Mouse (Mus musculus): ENCODE results near the gene Dhx15. TPM values are rescaled to one million over a fixed set of nuclear protein-coding genes. Genes with fewer than 3 reads are reported as not detected.
A peak's percentile ranks its signal among the peaks of the same experiment; 100 is the strongest.
"Not testable (repeated sequence)": the region's sequence is repeated elsewhere in the genome, so short reads cannot be mapped to it uniquely, and the experiment has no call there.

Dhx15 gene
- 117 and 127 TPM in 2 replicates for polyA plus RNA-seq (2015; fragmentation: Nextera tagmentation; extraction: Ambion mirVana)

- Histone ChIP-seq H3K4me1 (ENCODE audit: control insufficient read depth, insufficient read depth, low read length) (peaks cover 31% of the 10 kb centered on the region), H3K27ac (ENCODE audit: low read length) (peak within 1 kb of the TSS; percentile 91), H3K9ac (ENCODE audit: low read depth, low read length) (peak within 1 kb of the TSS; percentile 83), H3K9me3 (replicated peaks; ENCODE audit: control insufficient read depth, low read length, poor library complexity, severe bottlenecking) (no peaks in the 10 kb centered on the region), H3K36me3 (ENCODE audit: control insufficient read depth, insufficient read depth, low read length) (no peaks in the 10 kb centered on the region), H3K27me3 (ENCODE audit: control insufficient read depth, insufficient read depth, low read depth, low read length) (no peaks in the 10 kb centered on the region), H3K4me2 (ENCODE audit: low read length) (peak within 1 kb of the TSS; percentile 91), H3K4me3 (ENCODE audit: low read depth, low read length) (peak within 1 kb of the TSS; percentile 94)
- WGBS, result 1% methylated on average over 53 of the region's 53 CpGs
- ATAC-seq, result peak; percentile 96
Measured at GRCm38 (mm10) chr5:52190371-52191179, at the start of gene Dhx15. Gene Dhx15, minus strand, starts transcription at chr5:52190514.

GRCm38 (mm10) chr5:52238877-52239276 is 48.6 kb upstream of the Dhx15 start:
- no peak for ATAC-seq
- H3K4me1 ChIP-seq (ENCODE audit: control insufficient read depth, insufficient read depth, low read length), result no peaks in the 10 kb centered on the region
- H3K9me3 ChIP-seq (replicated peaks; ENCODE audit: control insufficient read depth, low read length, poor library complexity, severe bottlenecking), result no peaks in the 10 kb centered on the region
- 92% methylated on average over 5 of the region's 5 CpGs for WGBS
- no peaks in the 10 kb centered on the region for H3K36me3 ChIP-seq (ENCODE audit: control insufficient read depth, insufficient read depth, low read length)
- no peak overlapping the region for H3K4me2 ChIP-seq (ENCODE audit: low read length)
- H3K9ac ChIP-seq (ENCODE audit: low read depth, low read length), result no peak overlapping the region
- no peak overlapping the region for H3K4me3 ChIP-seq (ENCODE audit: low read depth, low read length)
- no peak overlapping the region for H3K27ac ChIP-seq (ENCODE audit: low read length)
- no peaks in the 10 kb centered on the region for H3K27me3 ChIP-seq (ENCODE audit: control insufficient read depth, insufficient read depth, low read depth, low read length)

DNA sequence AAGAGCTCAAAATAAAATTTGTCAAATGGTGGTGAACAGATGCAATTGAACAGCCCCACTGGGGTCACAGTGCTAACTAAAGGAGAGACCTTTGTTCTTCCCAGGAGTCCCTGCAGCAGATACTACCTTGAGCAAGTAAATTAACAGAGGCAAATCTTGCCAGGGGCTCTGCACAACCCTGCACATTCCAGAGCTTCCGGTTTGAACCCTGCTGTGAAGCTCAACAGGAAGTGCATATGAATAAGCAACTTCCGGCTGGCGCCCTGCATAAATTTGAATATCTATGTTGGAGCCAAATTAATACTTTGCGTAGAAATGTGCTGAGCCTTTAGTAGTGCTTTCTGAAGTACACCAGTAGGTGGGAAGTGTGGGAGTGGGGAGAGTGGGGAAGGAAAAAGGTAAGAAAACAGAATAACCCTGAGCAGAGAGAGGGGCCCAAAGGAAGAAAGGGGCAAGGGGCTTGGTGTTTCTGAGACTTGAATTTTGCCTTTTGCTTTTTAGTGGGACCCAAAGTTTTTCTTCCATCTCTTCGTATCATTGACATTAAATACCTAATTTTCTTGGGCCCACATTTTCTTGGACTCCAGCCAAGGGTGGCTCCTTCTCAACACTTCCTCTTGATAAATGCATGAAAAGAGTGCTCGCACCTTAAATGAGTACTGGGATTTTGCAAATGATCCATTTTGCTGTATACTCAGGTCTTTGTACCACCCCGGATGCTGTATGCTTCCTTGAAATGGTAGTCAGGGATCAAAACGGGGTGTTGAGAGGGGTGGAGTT is 47.8 kb upstream of the Dhx15 start:
- WGBS, result 71% methylated on average over 8 of the region's 8 CpGs

DNA sequence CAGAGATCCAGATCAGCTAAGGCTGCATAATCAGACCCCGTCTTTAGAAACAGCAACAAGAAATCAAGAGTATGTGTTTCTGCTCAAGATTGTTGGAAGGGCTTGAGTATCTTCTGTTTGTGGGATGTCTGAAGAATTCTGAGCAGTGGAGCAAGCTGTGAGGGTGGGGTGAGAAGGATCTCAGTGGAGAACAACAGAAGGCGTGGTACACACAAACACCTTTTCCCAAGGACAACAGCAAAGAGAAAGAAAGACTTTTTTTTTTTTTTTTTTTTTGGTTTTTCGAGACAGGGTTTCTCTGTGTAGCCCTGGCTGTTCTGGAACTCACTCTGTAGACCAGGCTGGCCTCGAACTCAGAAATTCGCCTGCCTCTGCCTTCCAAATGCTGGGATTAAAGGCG is 46.3 kb upstream of the Dhx15 start:
- WGBS, result 90% methylated on average over 6 of the region's 6 CpGs
- not testable (repeated sequence) for ATAC-seq

More for the DNA sequence above, 47.8 kb upstream of the Dhx15 start:
- Histone ChIP-seq H3K36me3 (ENCODE audit: control insufficient read depth, insufficient read depth, low read length) (no peaks in the 10 kb centered on the region), H3K4me3 (ENCODE audit: low read depth, low read length) (no peak overlapping the region), H3K9ac (ENCODE audit: low read depth, low read length) (no peak overlapping the region), H3K27me3 (ENCODE audit: control insufficient read depth, insufficient read depth, low read depth, low read length) (no peaks in the 10 kb centered on the region), H3K4me1 (ENCODE audit: control insufficient read depth, insufficient read depth, low read length) (no peaks in the 10 kb centered on the region), H3K4me2 (ENCODE audit: low read length) (no peak overlapping the region), H3K9me3 (replicated peaks; ENCODE audit: control insufficient read depth, low read length, poor library complexity, severe bottlenecking) (no peaks in the 10 kb centered on the region), H3K27ac (ENCODE audit: low read length) (no peak overlapping the region)
- no peak for ATAC-seq

DNA sequence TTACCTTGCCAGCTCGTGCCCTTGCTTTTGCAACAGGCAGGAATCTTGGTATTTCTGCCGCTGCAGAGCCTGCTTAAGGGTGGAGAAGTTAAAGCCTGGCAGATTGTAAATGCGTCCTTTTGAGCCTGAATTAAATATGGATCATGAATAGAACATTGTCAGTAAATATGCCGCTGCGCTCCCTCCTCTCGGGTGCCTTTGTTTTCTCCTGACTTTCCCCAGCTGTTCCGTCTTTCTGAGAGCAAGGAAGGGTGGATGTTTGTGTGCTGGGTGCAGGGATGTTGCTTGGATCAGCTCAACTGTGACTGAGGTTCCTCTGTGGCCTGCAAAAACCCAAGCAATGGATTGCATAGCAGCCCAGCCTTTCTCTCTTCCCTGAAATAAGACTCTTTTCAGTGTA is 44.3 kb upstream of the Dhx15 start:
- no peaks in the 10 kb centered on the region for H3K36me3 ChIP-seq (ENCODE audit: control insufficient read depth, insufficient read depth, low read length)
- no peaks in the 10 kb centered on the region for H3K27me3 ChIP-seq (ENCODE audit: control insufficient read depth, insufficient read depth, low read depth, low read length)
- no peak overlapping the region for H3K4me2 ChIP-seq (ENCODE audit: low read length)
- WGBS, result 43% methylated on average over 7 of the region's 7 CpGs
- ATAC-seq, result no peak
- H3K4me1 ChIP-seq (ENCODE audit: control insufficient read depth, insufficient read depth, low read length), result no peaks in the 10 kb centered on the region
- H3K9ac ChIP-seq (ENCODE audit: low read depth, low read length), result no peak overlapping the region
- no peaks in the 10 kb centered on the region for H3K9me3 ChIP-seq (replicated peaks; ENCODE audit: control insufficient read depth, low read length, poor library complexity, severe bottlenecking)
- peak overlapping the region; percentile 47; the same call in 1 of the 2 replicates for H3K27ac ChIP-seq (ENCODE audit: low read length)
- no peak overlapping the region for H3K4me3 ChIP-seq (ENCODE audit: low read depth, low read length)

More for the DNA sequence above, 46.3 kb upstream of the Dhx15 start:
- H3K4me2 ChIP-seq (ENCODE audit: low read length); H3K9me3 ChIP-seq (replicated peaks; ENCODE audit: control insufficient read depth, low read length, poor library complexity, severe bottlenecking); H3K27ac ChIP-seq (ENCODE audit: low read length); H3K27me3 ChIP-seq (ENCODE audit: control insufficient read depth, insufficient read depth, low read depth, low read length); H3K4me3 ChIP-seq (ENCODE audit: low read depth, low read length); H3K4me1 ChIP-seq (ENCODE audit: control insufficient read depth, insufficient read depth, low read length); H3K36me3 ChIP-seq (ENCODE audit: control insufficient read depth, insufficient read depth, low read length); H3K9ac ChIP-seq (ENCODE audit: low read depth, low read length): not testable (repeated sequence)

GRCm38 (mm10) chr5:52233891-52234290 is 43.6 kb upstream of the Dhx15 start:
- Histone ChIP-seq H3K27ac (ENCODE audit: low read length) (no peak overlapping the region), H3K4me2 (ENCODE audit: low read length) (no peak overlapping the region), H3K4me1 (ENCODE audit: control insufficient read depth, insufficient read depth, low read length) (no peaks in the 10 kb centered on the region), H3K9ac (ENCODE audit: low read depth, low read length) (no peak overlapping the region), H3K27me3 (ENCODE audit: control insufficient read depth, insufficient read depth, low read depth, low read length) (no peaks in the 10 kb centered on the region), H3K9me3 (replicated peaks; ENCODE audit: control insufficient read depth, low read length, poor library complexity, severe bottlenecking) (no peaks in the 10 kb centered on the region), H3K4me3 (ENCODE audit: low read depth, low read length) (no peak overlapping the region), H3K36me3 (ENCODE audit: control insufficient read depth, insufficient read depth, low read length) (no peaks in the 10 kb centered on the region)
- 76% methylated on average over 2 of the region's 2 CpGs for WGBS
- no peak for ATAC-seq

DNA sequence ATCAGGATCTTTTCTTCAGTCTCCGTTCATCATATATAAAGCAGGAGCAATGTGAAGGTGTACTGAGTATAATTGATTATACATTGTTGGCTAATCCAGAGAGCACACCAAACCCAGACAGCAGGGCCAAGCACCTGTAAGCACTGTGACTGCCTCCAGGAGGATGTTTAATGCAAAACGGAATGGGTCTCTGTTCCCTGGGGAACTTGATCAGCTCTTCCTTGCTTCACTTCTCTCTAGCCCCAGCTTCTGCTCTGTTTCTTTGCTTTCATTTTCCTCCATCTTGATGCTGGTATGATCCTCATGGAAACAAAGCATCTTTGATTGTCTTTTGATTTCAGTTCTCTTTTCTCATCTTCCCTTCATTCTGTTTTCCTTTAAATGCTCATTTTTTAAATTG is 42.3 kb upstream of the Dhx15 start:
- Histone ChIP-seq H3K4me1 (ENCODE audit: control insufficient read depth, insufficient read depth, low read length) (no peaks in the 10 kb centered on the region), H3K4me2 (ENCODE audit: low read length) (no peak overlapping the region), H3K9ac (ENCODE audit: low read depth, low read length) (no peak overlapping the region), H3K9me3 (replicated peaks; ENCODE audit: control insufficient read depth, low read length, poor library complexity, severe bottlenecking) (no peaks in the 10 kb centered on the region), H3K27ac (ENCODE audit: low read length) (no peak overlapping the region), H3K36me3 (ENCODE audit: control insufficient read depth, insufficient read depth, low read length) (no peaks in the 10 kb centered on the region), H3K4me3 (ENCODE audit: low read depth, low read length) (no peak overlapping the region), H3K27me3 (ENCODE audit: control insufficient read depth, insufficient read depth, low read depth, low read length) (no peaks in the 10 kb centered on the region)
- 64% methylated on average over 2 of the region's 2 CpGs for WGBS
- ATAC-seq, result no peak

GRCm38 (mm10) chr5:52232199-52232598 is 41.9 kb upstream of the Dhx15 start:
- no peak for ATAC-seq
- H3K36me3 ChIP-seq (ENCODE audit: control insufficient read depth, insufficient read depth, low read length), result no peaks in the 10 kb centered on the region
- H3K27me3 ChIP-seq (ENCODE audit: control insufficient read depth, insufficient read depth, low read depth, low read length), result no peaks in the 10 kb centered on the region
- H3K4me2 ChIP-seq (ENCODE audit: low read length), result no peak overlapping the region
- no peak overlapping the region for H3K9ac ChIP-seq (ENCODE audit: low read depth, low read length)
- H3K4me1 ChIP-seq (ENCODE audit: control insufficient read depth, insufficient read depth, low read length), result no peaks in the 10 kb centered on the region
- H3K4me3 ChIP-seq (ENCODE audit: low read depth, low read length), result no peak overlapping the region
- H3K9me3 ChIP-seq (replicated peaks; ENCODE audit: control insufficient read depth, low read length, poor library complexity, severe bottlenecking), result no peaks in the 10 kb centered on the region
- 75% methylated on average over 2 of the region's 2 CpGs for WGBS
- no peak overlapping the region for H3K27ac ChIP-seq (ENCODE audit: low read length)

DNA sequence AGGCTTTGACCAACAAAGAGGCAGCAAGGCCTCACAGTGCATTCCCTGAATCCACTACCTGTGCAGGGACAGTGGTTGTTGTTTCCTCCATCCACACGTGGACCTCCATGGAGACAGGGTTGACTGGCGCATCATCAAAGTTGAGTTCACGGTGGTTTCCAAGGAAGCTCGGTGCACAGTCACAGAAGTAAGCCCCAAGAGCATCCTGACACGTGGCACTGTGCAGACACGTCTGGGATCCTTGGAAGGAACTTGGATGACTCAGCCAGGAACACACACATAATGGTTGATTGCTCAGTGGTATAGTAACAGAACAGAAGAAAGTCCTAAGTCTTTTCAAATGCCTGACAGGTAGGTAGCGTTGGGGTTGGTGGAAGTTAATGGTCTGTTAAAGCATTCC is 40.2 kb upstream of the Dhx15 start:
- Histone ChIP-seq H3K4me2 (ENCODE audit: low read length) (no peak overlapping the region), H3K4me3 (ENCODE audit: low read depth, low read length) (no peak overlapping the region), H3K27me3 (ENCODE audit: control insufficient read depth, insufficient read depth, low read depth, low read length) (no peaks in the 10 kb centered on the region), H3K9ac (ENCODE audit: low read depth, low read length) (no peak overlapping the region), H3K4me1 (ENCODE audit: control insufficient read depth, insufficient read depth, low read length) (no peaks in the 10 kb centered on the region), H3K27ac (ENCODE audit: low read length) (no peak overlapping the region), H3K9me3 (replicated peaks; ENCODE audit: control insufficient read depth, low read length, poor library complexity, severe bottlenecking) (no peaks in the 10 kb centered on the region), H3K36me3 (ENCODE audit: control insufficient read depth, insufficient read depth, low read length) (no peaks in the 10 kb centered on the region)
- WGBS, result 91% methylated on average over 7 of the region's 7 CpGs
- ATAC-seq, result no peak
